Mouse (Mus musculus) thymus, postnatal 25 days (tissue): Measurements from ENCODE around the gene Nrl.

Source experiments
- DNase-seq: peaks from one replicate; pipeline ENCODE4 v3.0.0; 2022

The Nrl gene

DNA sequence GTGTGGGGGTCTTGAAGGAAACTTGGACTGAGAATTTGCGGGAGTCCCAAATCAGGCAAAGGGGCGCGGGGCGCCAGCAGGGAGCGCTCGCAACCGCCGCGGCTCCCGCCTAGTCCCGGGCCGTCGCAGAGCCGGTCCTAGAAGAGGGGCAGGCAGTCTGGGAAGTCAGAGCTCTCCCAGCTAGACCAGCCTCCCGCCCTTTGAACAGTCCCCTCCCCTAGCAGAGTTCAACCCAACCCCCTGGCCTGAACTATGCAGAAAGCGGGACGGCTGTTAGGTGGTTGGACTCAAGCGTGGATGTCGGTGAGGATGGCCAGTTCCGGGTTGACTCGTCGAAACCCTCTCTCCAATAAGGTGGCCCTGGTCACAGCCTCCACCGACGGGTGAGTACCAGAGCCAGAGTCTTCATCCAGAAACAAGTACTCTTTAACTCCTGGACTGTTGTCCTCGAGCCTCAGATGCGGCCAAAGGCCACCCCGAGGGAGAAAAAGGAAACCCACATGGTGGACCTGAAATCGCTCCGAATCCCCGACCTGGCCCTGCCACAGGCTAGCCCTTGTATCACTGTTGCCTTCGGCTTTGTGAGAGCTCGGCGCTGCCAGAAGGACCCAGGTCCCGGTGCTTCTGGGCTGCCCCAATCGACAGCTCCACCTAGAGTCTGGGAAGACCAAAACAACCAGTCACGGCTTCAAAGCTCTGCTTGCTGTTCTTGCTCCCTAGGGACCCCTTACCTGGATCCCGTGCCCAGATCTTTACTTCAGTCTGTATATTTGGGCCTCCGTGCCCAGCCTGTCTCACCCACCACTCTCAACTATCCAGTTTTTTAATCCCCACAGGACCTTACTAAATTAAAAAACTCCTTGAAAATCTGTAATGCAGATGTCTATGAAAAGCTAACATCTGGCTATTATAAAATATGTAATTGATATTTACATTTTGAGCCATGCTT, 45.9 kb downstream of the Nrl start, which contains the start of gene Dhrs4:
TSS of gene Dhrs4 (plus strand) at position 108 of the 949 bp plus-strand sequence.
- peak; percentile 86 for DNase-seq

GRCm38 (mm10) chr14:55477829-55478228, 47.0 kb downstream of the Nrl start:
- no peak for DNase-seq

GRCm38 (mm10) chr14:55477421-55477820, 47.4 kb downstream of the Nrl start:
- DNase-seq: no peak

- no peak for DNase-seq
Measured at GRCm38 (mm10) chr14:55475654-55476053, 49.1 kb downstream of the Nrl start.

DNA sequence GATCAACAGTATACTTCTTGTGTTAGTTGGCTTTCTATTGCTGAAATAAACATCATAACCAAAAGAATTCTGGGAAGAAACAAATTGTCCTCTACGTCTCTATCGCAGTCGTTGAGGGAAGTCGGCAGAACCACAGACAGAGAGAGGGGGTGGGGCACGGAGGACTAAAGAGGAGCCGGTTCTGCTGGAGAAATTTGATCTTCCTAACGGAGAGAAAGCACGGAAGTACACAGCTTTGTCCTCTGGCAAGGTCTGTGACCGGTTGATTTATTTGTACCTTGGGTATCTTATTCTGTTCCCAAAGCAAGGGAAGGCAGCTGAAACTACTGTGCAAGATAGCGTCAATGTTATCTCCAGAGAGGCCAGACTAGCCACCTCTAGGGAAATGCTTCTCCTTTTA, 54.0 kb downstream of the Nrl start:
- no peak for DNase-seq

GRCm38 (mm10) chr14:55469821-55470220, 55.0 kb downstream of the Nrl start:
- no peak for DNase-seq

- no peak for DNase-seq
Measured at GRCm38 (mm10) chr14:55469041-55469440, 55.7 kb downstream of the Nrl start.
